Mouse (Mus musculus): Measurements from ENCODE around the gene Neu3. TPM values are rescaled to one million over a fixed set of nuclear protein-coding genes. Genes with fewer than 3 reads are reported as not detected.

The Neu3 gene
- polyA plus RNA-seq (2014; fragmentation: Illumina TruSeq; extraction: RNeasy Lipid Tissue Mini Kit (QIAGEN cat#74804); ENCODE audit: insufficient read depth, low read depth, low replicate concordance), result 2.4 TPM

GRCm38 (mm10) chr7:99828083-99828570 lies at the start of gene Neu3:
Gene Neu3 (minus strand): TSS chr7:99828417.

GRCm38 (mm10) chr7:99863362-99863761 lies 35.1 kb upstream of the Neu3 start, which contains the start of gene Spcs2:
Gene Spcs2 (minus strand): TSS chr7:99863462.

GRCm38 (mm10) chr7:99858813-99859585 lies 30.8 kb upstream of the Neu3 start, which contains the start of gene Xrra1:
Gene Xrra1 (plus strand): TSS chr7:99859116.

GRCm38 (mm10) chr7:99763207-99763606 lies 65.0 kb downstream of the Neu3 start, which contains the start of gene Olfr521:
Gene Olfr521 (plus strand): TSS chr7:99763507.

Other genes starting within 250 kb of the Neu3 start
- gene Tpbgl, start 201.3 kb downstream of the Neu3 start, polyA plus RNA-seq (2014; fragmentation: Illumina TruSeq; extraction: RNeasy Lipid Tissue Mini Kit (QIAGEN cat#74804); ENCODE audit: insufficient read depth, low read depth, low replicate concordance), result 1.6 TPM
- 6.2 TPM for gene Slco2b1, start 117.1 kb downstream of the Neu3 start, polyA plus RNA-seq (2014; fragmentation: Illumina TruSeq; extraction: RNeasy Lipid Tissue Mini Kit (QIAGEN cat#74804); ENCODE audit: insufficient read depth, low read depth, low replicate concordance)
- not detected for gene Olfr520, start 98.1 kb downstream of the Neu3 start, polyA plus RNA-seq (2014; fragmentation: Illumina TruSeq; extraction: RNeasy Lipid Tissue Mini Kit (QIAGEN cat#74804); ENCODE audit: insufficient read depth, low read depth, low replicate concordance)
- not detected for gene Olfr521, start 64.9 kb downstream of the Neu3 start, polyA plus RNA-seq (2014; fragmentation: Illumina TruSeq; extraction: RNeasy Lipid Tissue Mini Kit (QIAGEN cat#74804); ENCODE audit: insufficient read depth, low read depth, low replicate concordance)
- gene Xrra1, start 30.7 kb upstream of the Neu3 start, polyA plus RNA-seq (2014; fragmentation: Illumina TruSeq; extraction: RNeasy Lipid Tissue Mini Kit (QIAGEN cat#74804); ENCODE audit: insufficient read depth, low read depth, low replicate concordance), result 0.45 TPM
- gene Spcs2, start 35.0 kb upstream of the Neu3 start, polyA plus RNA-seq (2014; fragmentation: Illumina TruSeq; extraction: RNeasy Lipid Tissue Mini Kit (QIAGEN cat#74804); ENCODE audit: insufficient read depth, low read depth, low replicate concordance), result 180 TPM
- 3.8 TPM for gene Rnf169, start 152.0 kb upstream of the Neu3 start, polyA plus RNA-seq (2014; fragmentation: Illumina TruSeq; extraction: RNeasy Lipid Tissue Mini Kit (QIAGEN cat#74804); ENCODE audit: insufficient read depth, low read depth, low replicate concordance)
- gene Chrdl2, start 177.8 kb upstream of the Neu3 start, polyA plus RNA-seq (2014; fragmentation: Illumina TruSeq; extraction: RNeasy Lipid Tissue Mini Kit (QIAGEN cat#74804); ENCODE audit: insufficient read depth, low read depth, low replicate concordance), result not detected

All from lung, adult 10 weeks (tissue).